Mouse (Mus musculus) CH12.LX (cell line): ENCODE data around the gene Dgcr8. TPM values are rescaled to one million over a fixed set of nuclear protein-coding genes. Genes with fewer than 3 reads are reported as not detected.
A peak's percentile ranks its signal among the peaks of the same experiment; 100 is the strongest.

ENCODE experiments used
- DNase-seq: peaks from one replicate; pipeline ENCODE4 v3.0.0-alpha.2; 2013; ENCODE audit errors: extremely low read depth
- H3K27ac ChIP-seq: 2 replicates; pipeline ENCODE4 v1.5.1; 2012; ENCODE audit warnings: low read depth, mild to moderate bottlenecking, control low read depth, moderate library complexity; ENCODE audit not compliant: insufficient read depth
- H3K27me3 ChIP-seq: replicated peaks from 2 replicates; pipeline ENCODE3; 2012; ENCODE audit warnings: inconsistent platforms
- H3K36me3 ChIP-seq, 2 experiments: replicated peaks in 1 of 2; 2 replicates each; pipeline versions ENCODE3 to v1.6.1; 2012; ENCODE audit warnings: inconsistent platforms in 1 of 2, low read length in 1 of 2, mild to moderate bottlenecking in 1 of 2, mixed read lengths in 1 of 2, moderate library complexity in 1 of 2; ENCODE audit not compliant: control insufficient read depth in 1 of 2, insufficient read depth in 1 of 2
- H3K4me1 ChIP-seq, 2 experiments: 2 replicates each; pipeline ENCODE4 v1.6.1; 2012; ENCODE audit warnings: inconsistent platforms in 1 of 2, moderate library complexity in 1 of 2; ENCODE audit not compliant: insufficient read depth in 2 of 2, control insufficient read depth in 1 of 2
- H3K4me2 ChIP-seq: 2 replicates; pipeline ENCODE4 v1.6.1; 2012; ENCODE audit warnings: low read depth, mild to moderate bottlenecking, control low read depth; ENCODE audit not compliant: poor library complexity, insufficient read depth, severe bottlenecking
- H3K4me3 ChIP-seq, 3 experiments: fragments of 150-350 bp in 1 of 3; sonication (generic) in 1 of 3; replicated peaks in 1 of 3; 2 replicates each; pipeline versions ENCODE3 to v1.5.1; 2011 to 2012; ENCODE audit warnings: low read depth in 2 of 3, low read length in 2 of 3, mild to moderate bottlenecking in 2 of 3, moderate library complexity in 2 of 3, control low read depth in 1 of 3, improper control_type of control experiment in 1 of 3, inconsistent platforms in 1 of 3, mixed read lengths in 1 of 3; ENCODE audit not compliant: poor library complexity in 1 of 3
- H3K79me2 ChIP-seq: replicated peaks from 2 replicates; pipeline ENCODE4 v1.6.1; 2012; ENCODE audit warnings: mild to moderate bottlenecking, moderate library complexity; ENCODE audit not compliant: control insufficient read depth, poor library complexity, insufficient read depth, severe bottlenecking; ENCODE audit errors: extremely low read depth
- H3K9ac ChIP-seq: 2 replicates; pipeline ENCODE4 v1.6.1; 2012; ENCODE audit warnings: low read depth, mild to moderate bottlenecking, control low read depth, moderate library complexity; ENCODE audit not compliant: insufficient read depth
- H3K9me3 ChIP-seq: replicated peaks from 2 replicates; pipeline ENCODE3; 2012; ENCODE audit warnings: low read length, inconsistent platforms, mixed read lengths
- CTCF ChIP-seq, 2 experiments: IDR thresholded peaks in 1 of 2; conservative IDR thresholded peaks in 1 of 2; 2 replicates each; pipeline ENCODE4 v1.5.1; 2011 to 2012; ENCODE audit warnings: low read depth in 2 of 2, low read length in 2 of 2, improper control_type of control experiment in 1 of 2, inconsistent platforms in 1 of 2, mild to moderate bottlenecking in 1 of 2, moderate library complexity in 1 of 2
- ELF1 ChIP-seq: IDR thresholded peaks from 2 replicates; pipeline ENCODE4 v1.6.1; 2014; ENCODE audit warnings: low read depth, mild to moderate bottlenecking, inconsistent platforms, low read length, improper control_type of control experiment
- EP300 ChIP-seq: IDR thresholded peaks from 2 replicates; pipeline ENCODE4 v1.6.1; 2011; ENCODE audit warnings: low read length, improper control_type of control experiment
- MAZ ChIP-seq: IDR thresholded peaks from 2 replicates; pipeline ENCODE4 v1.6.1; 2012; ENCODE audit warnings: low read depth, mild to moderate bottlenecking, inconsistent platforms, low read length, improper control_type of control experiment, moderate library complexity
- MEF2A ChIP-seq: IDR thresholded peaks from 2 replicates; pipeline ENCODE4 v1.6.1; 2014; ENCODE audit warnings: low read depth, mild to moderate bottlenecking, inconsistent platforms, low read length, improper control_type of control experiment, borderline replicate concordance
- MYC ChIP-seq: IDR thresholded peaks from 2 replicates; pipeline ENCODE4 v1.6.1; 2011; ENCODE audit warnings: low read depth, mild to moderate bottlenecking, improper control_type of control experiment, low read length
- PAX5 ChIP-seq: IDR thresholded peaks from 2 replicates; pipeline ENCODE4 v1.6.1; 2012; ENCODE audit warnings: low read length, inconsistent platforms, mixed read lengths
- RAD21 ChIP-seq: IDR thresholded peaks from 2 replicates; pipeline ENCODE4 v1.6.1; 2011; ENCODE audit warnings: low read depth, mild to moderate bottlenecking, low read length, improper control_type of control experiment, moderate library complexity
- SIN3A ChIP-seq: IDR thresholded peaks from 2 replicates; pipeline ENCODE4 v1.6.1; 2012; ENCODE audit warnings: low read length, improper control_type of control experiment, inconsistent platforms
- SMC3 ChIP-seq: IDR thresholded peaks from 2 replicates; pipeline ENCODE4 v1.6.1; 2011; ENCODE audit warnings: low read depth, low read length, improper control_type of control experiment
- ZNF384 ChIP-seq: IDR thresholded peaks from 2 replicates; pipeline ENCODE4 v1.6.1; 2012; ENCODE audit warnings: low read depth, low read length, improper control_type of control experiment, inconsistent platforms
- dilution Hi-C: fragments of 300-500 bp; cut with MboI; formaldehyde crosslinking; loops from 2 replicates; pipeline ENCODE4 v1.14.3; 2020; ENCODE audit warnings: low sequenced_read_pairs; ENCODE audit not compliant: extremely low pct_unique_long_range_greater_than_20kb, extremely low pct_ligation_motif_present
- in situ Hi-C: fragments of 300-500 bp; cut with MboI; formaldehyde crosslinking; loops from 3 replicates; pipeline ENCODE4 v1.14.3; 2019; ENCODE audit warnings: low sequenced_read_pairs, low pct_ligation_motif_present, low pct_unique_long_range_greater_than_20kb, mixed read lengths
- polyA plus RNA-seq: library from polyadenylated mRNA; unstranded; fragments of >175 nt; gene quantifications from 2 replicates; pipeline ENCODE4 v1.2.1, GENCODE M21; 2012; ENCODE audit warnings: low read depth; ENCODE audit not compliant: insufficient read length
- total RNA-seq, 2 experiments: library from RNA; depleted of rRNA; stranded (reverse); fragments of 300-350 nt in 1 of 2; fragments of >200 nt in 1 of 2; gene quantifications; 2 replicates each; pipeline ENCODE4 v1.2.3; 2012 to 2014

The Dgcr8 gene
- total and polyA plus RNA-seq, 3 experiments: 29.1 to 39.9 (median 31.8) TPM

GRCm38 (mm10) chr16:18210701-18211416 lies 78.2 kb downstream of the Dgcr8 start:
- Histone ChIP-seq H3K27ac (no peak overlapping the region), H3K9me3 (no peaks in the 10 kb centered on the region), H3K4me3 (no peak overlapping the region), H3K4me1 (peaks cover 8 to 27% of the 10 kb centered on the region in 2 experiments; a peak in 3 of 4 replicates), H3K9ac (no peak overlapping the region), H3K79me2 (no peaks in the 10 kb centered on the region), H3K4me2 (0 out of 2 replicates have a peak overlapping the region, but pooled peaks have one; percentile 23)
- dilution Hi-C loops: no loop called here
- in situ Hi-C loops: loop anchor here (5.0 kb wide), 2 partner anchors 34 to 89 kb away; no protein-coding TSS in a partner anchor
- TF ChIP-seq ELF1 (0 out of 2 replicates have a peak, but pooled peaks have one; percentile 19), ZNF384 (no peak), MEF2A (no peak), MAZ (no peak), MYC (no peak), PAX5 (no peak), CTCF (conservative IDR thresholded peaks at IDR 0.05 in 1 of 2, IDR thresholded peaks at IDR 0.05 in 1 of 2; ENCODE audit: low read depth in 2 of 2, low read length in 2 of 2) (peak; percentile 85 to 100), SIN3A (no peak), RAD21 (peak; percentile 58), EP300 (no peak), SMC3 (peak; percentile 71)
- TF ChIP-seq, all 38 proteins: peak for 4
- peak; percentile 74 for DNase-seq
- Histone ChIP-seq H3K36me3 (no peaks in the 10 kb centered on the region), H3K27me3 (peaks cover 41% of the 10 kb centered on the region)

Other genes with a start within 250 kb of the Dgcr8 start
- gene Dgcr6, start 236.4 kb downstream of the Dgcr8 start, total RNA-seq (2012; rRNA removed): 38.5 and 41.5 TPM in 2 replicates
- gene Dgcr6, start 236.4 kb downstream of the Dgcr8 start, total RNA-seq (2014; rRNA removed): 13.0 and 14.6 TPM in 2 replicates
- 32.4 and 40.3 TPM in 2 replicates for gene Dgcr6, start 236.4 kb downstream of the Dgcr8 start, polyA plus RNA-seq
- gene Prodh, start 199.0 kb downstream of the Dgcr8 start, total RNA-seq (2012; rRNA removed): 13.0 and 17.0 TPM in 2 replicates
- 1.3 and 2.1 TPM in 2 replicates for gene Prodh, start 199.0 kb downstream of the Dgcr8 start, total RNA-seq (2014; rRNA removed)
- gene Prodh, start 199.0 kb downstream of the Dgcr8 start, polyA plus RNA-seq: 1.4 and 1.7 TPM in 2 replicates
- gene Rtn4r, start 161.6 kb downstream of the Dgcr8 start, total RNA-seq (2012; rRNA removed): not detected in 2 replicates
- gene Rtn4r, start 161.6 kb downstream of the Dgcr8 start, total RNA-seq (2014; rRNA removed): not detected in 2 replicates
- not detected in 2 replicates for gene Rtn4r, start 161.6 kb downstream of the Dgcr8 start, polyA plus RNA-seq
- 0.30 and 0.50 TPM in 2 replicates for gene Ccdc188, start 71.4 kb downstream of the Dgcr8 start, total RNA-seq (2012; rRNA removed)
- not detected in 2 replicates for gene Ccdc188, start 71.4 kb downstream of the Dgcr8 start, total RNA-seq (2014; rRNA removed)
- gene Ccdc188, start 71.4 kb downstream of the Dgcr8 start, polyA plus RNA-seq: 0.30 TPM in 1 of 2 replicates, not detected in the other
- gene Zdhhc8, start 54.1 kb downstream of the Dgcr8 start, total RNA-seq (2012; rRNA removed): 10.3 and 12.1 TPM in 2 replicates
- 3.2 and 3.6 TPM in 2 replicates for gene Zdhhc8, start 54.1 kb downstream of the Dgcr8 start, total RNA-seq (2014; rRNA removed)
- 9.5 and 15.2 TPM in 2 replicates for gene Zdhhc8, start 54.1 kb downstream of the Dgcr8 start, polyA plus RNA-seq
- gene Trmt2a, start 40.6 kb downstream of the Dgcr8 start, total RNA-seq (2012; rRNA removed): 155 and 208 TPM in 2 replicates
- 196 and 199 TPM in 2 replicates for gene Trmt2a, start 40.6 kb downstream of the Dgcr8 start, total RNA-seq (2014; rRNA removed)
- gene Trmt2a, start 40.6 kb downstream of the Dgcr8 start, polyA plus RNA-seq: 216 and 252 TPM in 2 replicates
- 605 and 763 TPM in 2 replicates for gene Ranbp1, start 40.5 kb downstream of the Dgcr8 start, total RNA-seq (2012; rRNA removed)
- 1,124 and 1,127 TPM in 2 replicates for gene Ranbp1, start 40.5 kb downstream of the Dgcr8 start, total RNA-seq (2014; rRNA removed)
- 1,263 and 1,327 TPM in 2 replicates for gene Ranbp1, start 40.5 kb downstream of the Dgcr8 start, polyA plus RNA-seq
- gene Gm49776, start 30.9 kb downstream of the Dgcr8 start, total RNA-seq (2012; rRNA removed): 0.25 TPM in 1 of 2 replicates, not detected in the other
- gene Gm49776, start 30.9 kb downstream of the Dgcr8 start, total RNA-seq (2014; rRNA removed): not detected in 2 replicates
- gene Gm49776, start 30.9 kb downstream of the Dgcr8 start, polyA plus RNA-seq: 25.0 TPM in 2 replicates
- 9.6 and 11.2 TPM in 2 replicates for gene Tango2, start 58.9 kb upstream of the Dgcr8 start, total RNA-seq (2012; rRNA removed)
- gene Tango2, start 58.9 kb upstream of the Dgcr8 start, total RNA-seq (2014; rRNA removed): 3.1 and 3.8 TPM in 2 replicates
- gene Tango2, start 58.9 kb upstream of the Dgcr8 start, polyA plus RNA-seq: 10.8 and 13.2 TPM in 2 replicates
- 2.9 and 7.5 TPM in 2 replicates for gene Arvcf, start 58.9 kb upstream of the Dgcr8 start, total RNA-seq (2012; rRNA removed)
- 1.1 and 3.3 TPM in 2 replicates for gene Arvcf, start 58.9 kb upstream of the Dgcr8 start, total RNA-seq (2014; rRNA removed)
- 3.5 and 3.9 TPM in 2 replicates for gene Arvcf, start 58.9 kb upstream of the Dgcr8 start, polyA plus RNA-seq
- gene Txnrd2, start 137.1 kb upstream of the Dgcr8 start, total RNA-seq (2012; rRNA removed): 19.4 and 22.0 TPM in 2 replicates
- gene Txnrd2, start 137.1 kb upstream of the Dgcr8 start, total RNA-seq (2014; rRNA removed): 14.6 and 15.1 TPM in 2 replicates
- gene Txnrd2, start 137.1 kb upstream of the Dgcr8 start, polyA plus RNA-seq: 24.1 and 32.2 TPM in 2 replicates
- gene Comt, start 137.6 kb upstream of the Dgcr8 start, total RNA-seq (2012; rRNA removed): 81.3 and 84.8 TPM in 2 replicates
- gene Comt, start 137.6 kb upstream of the Dgcr8 start, total RNA-seq (2014; rRNA removed): 91.6 and 98.9 TPM in 2 replicates
- 69.7 and 74.0 TPM in 2 replicates for gene Comt, start 137.6 kb upstream of the Dgcr8 start, polyA plus RNA-seq
- gene Gnb1l, start 209.5 kb upstream of the Dgcr8 start, total RNA-seq (2012; rRNA removed): 21.5 and 22.3 TPM in 2 replicates
- 15.9 and 16.8 TPM in 2 replicates for gene Gnb1l, start 209.5 kb upstream of the Dgcr8 start, total RNA-seq (2014; rRNA removed)
- 25.5 and 26.9 TPM in 2 replicates for gene Gnb1l, start 209.5 kb upstream of the Dgcr8 start, polyA plus RNA-seq
- gene Rtl10, start 209.7 kb upstream of the Dgcr8 start, total RNA-seq (2012; rRNA removed): 9.8 and 11.0 TPM in 2 replicates
- 2.1 and 4.8 TPM in 2 replicates for gene Rtl10, start 209.7 kb upstream of the Dgcr8 start, total RNA-seq (2014; rRNA removed)
- gene Rtl10, start 209.7 kb upstream of the Dgcr8 start, polyA plus RNA-seq: 12.3 and 21.1 TPM in 2 replicates